Mouse (Mus musculus): ENCODE measurements at regions not wholly inside any gene's neighbourhood (a gene's known extent, or its start where the extent isn't known, plus 50 kb on each side); places are given as distances from the start of the nearest gene placed in this dataset.
"Not testable (repeated sequence)": the region's sequence is repeated elsewhere in the genome, so short reads cannot be mapped to it uniquely, and the experiment has no call there.

DNA sequence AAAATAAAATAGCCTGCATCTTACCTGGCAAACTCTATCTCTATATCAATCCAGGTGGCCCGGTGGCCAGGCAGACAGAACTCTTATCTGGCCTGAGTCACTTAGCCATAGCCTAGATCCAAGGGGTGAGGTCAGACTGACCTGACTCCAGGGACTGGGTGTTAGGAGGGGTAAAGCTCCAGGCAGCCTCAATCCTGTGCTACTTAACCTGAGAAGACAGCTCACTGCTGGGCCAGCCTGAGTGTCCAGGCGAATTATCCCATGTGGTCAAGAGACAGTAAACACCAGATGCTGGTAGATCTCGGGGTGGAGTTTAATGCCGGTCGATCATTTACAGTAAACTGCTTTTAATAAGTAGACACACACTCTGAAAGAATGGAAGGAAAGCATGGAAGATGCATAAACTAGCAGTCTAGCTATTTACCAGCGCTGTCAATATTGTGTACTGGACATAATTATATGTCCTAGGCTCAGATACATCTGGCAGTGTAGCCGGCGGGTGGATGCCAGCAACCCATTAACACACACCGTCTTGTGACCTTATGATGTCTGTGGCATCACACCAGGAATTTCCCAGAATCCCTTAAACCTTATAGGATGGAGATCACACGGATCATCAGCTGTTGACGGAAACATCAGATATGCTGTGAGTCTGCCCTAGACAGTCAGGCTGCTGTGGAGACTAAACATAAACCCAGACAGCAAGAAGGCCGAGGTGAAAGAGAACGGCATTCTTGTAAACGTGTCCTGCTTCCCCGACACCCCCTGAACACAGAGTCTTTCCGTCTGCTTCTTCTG, 153.9 kb upstream of the Ubl3 start:
- in situ Hi-C loops (cut with MboI): no loop called here

DNA sequence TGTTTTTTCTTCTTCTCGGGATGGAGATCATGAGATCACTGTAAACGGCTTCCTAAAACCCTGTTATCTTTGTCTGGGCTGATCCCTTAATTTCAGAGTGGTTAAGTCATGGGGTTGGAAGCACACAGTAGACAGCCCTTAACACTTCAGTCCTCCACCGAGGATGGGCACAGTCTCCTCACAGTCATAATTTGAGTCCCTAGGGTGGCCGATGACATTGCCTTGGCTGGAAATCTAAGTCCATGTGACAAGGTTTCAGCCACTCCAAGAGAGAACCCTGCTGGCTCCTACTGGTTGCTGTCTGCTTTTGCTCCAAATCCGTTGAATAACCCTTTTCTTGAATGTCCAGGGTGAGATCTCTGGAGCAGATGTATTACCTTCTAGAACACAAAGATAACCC, 152.2 kb upstream of the Ubl3 start:
- in situ Hi-C loops (cut with MboI): no loop called here

- in situ Hi-C loops (cut with MboI): no loop called here
These were observed 149.3 kb upstream of the Ubl3 start for GRCm38 (mm10) chr5:148701859-148702258.

DNA sequence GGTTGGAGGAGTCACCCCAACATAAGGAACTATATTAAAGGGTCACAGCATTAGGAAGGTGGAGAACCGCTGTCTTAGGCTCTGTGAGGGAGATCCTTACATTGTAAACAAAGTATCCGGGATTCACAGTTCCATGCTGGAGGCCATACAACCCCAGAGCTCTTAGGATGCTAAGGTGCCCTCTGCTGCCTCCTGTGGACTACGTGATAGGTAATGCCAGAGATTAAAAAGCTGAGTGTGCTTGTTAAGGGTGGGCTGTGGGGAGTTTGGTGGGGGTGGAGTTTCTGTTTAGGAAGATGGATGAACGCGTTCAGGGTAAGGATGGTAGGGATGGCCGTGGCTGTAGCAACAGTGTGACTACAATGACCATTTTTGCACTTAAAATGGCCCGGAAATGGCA, 148.4 kb upstream of the Ubl3 start:
- in situ Hi-C loops (cut with MboI): no loop called here

DNA sequence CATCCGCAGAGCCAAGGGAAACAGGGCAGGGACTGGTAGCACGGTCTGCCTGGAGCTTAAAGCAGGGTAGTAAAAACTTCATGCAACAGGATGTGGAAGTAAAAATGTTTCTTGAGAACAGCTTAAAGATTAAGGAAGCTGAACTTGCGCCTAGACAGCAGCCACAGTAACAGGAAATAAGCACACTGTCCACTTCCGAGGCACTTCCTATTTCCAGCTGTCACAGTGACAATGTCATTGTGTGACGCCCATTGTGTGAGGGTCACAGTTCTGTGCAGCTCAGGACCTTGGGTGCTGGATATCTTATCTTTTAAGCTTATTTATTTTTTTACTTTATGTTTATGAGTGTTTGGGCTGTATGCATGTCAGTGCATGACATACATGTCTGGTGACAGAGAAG, 147.7 kb upstream of the Ubl3 start:
- in situ Hi-C loops (cut with MboI): no loop called here

DNA sequence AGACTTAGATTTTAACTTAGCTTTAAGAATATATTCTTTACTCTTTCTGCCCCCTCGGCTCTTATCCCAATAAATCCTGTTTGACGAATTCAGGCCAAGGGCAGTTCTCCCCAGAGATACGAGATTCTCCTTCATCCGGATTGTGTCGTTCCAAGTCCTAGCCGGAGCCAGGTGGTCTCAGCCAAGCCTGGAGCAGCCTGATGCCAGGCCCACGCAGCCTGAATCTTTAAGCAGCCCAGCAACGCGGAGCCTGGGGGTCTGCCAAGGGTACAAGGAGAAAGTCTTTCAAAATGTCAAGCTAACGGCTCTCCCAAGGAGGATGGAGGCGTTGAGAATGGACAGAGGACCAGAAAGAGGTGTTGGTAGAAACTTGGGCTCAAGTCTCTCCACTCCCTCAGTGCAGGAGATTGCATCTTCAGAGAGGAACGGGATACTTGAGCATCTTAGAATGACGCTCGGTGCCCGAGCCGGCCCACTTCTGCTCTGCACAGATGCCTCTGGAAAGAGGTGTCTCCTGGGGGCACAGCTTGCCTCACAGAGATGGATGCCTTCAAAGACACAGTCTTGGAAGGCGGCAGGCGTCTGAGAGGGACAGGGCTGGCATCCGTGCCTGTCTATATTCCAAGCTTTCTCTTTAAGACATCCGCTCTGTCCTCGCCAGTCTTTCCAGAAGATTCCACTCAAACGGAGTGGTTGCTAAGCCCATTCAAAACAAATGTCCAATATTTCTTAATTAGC, 145.2 kb upstream of the Ubl3 start:
- in situ Hi-C loops (cut with MboI): no loop called here

DNA sequence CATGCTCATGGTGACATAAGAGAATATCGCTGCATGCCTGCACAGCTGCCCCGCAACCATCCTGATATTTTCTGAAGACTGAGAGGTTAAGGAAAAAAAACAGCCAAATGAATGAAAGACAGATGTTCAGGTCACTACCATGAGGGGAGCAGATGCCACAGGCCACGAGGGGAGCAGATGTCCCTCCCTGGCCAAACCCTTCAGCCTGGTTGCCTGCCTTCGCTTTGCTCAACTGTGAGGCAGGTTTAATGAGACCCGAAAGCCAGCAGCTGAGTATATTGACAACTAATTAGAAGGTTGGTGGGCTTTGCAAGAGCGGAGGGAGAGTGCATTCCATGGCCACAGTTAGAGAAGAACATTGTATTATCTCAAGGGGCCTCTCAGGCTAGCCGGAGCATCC, 141.8 kb upstream of the Ubl3 start:
- in situ Hi-C loops (cut with MboI): no loop called here

GRCm38 (mm10) chr5:148691486-148691885, 138.9 kb upstream of the Ubl3 start:
- in situ Hi-C loops (cut with MboI): no loop called here

GRCm38 (mm10) chr5:148690823-148691197, 138.2 kb upstream of the Ubl3 start:
- in situ Hi-C loops (cut with MboI): no loop called here

- in situ Hi-C loops (cut with MboI): no loop called here
These were observed 137.7 kb upstream of the Ubl3 start for GRCm38 (mm10) chr5:148690158-148690822.

- in situ Hi-C loops (cut with MboI): no loop called here
These were observed 136.7 kb upstream of the Ubl3 start for GRCm38 (mm10) chr5:148689297-148689696.

- in situ Hi-C loops (cut with MboI): no loop called here
These were observed 135.9 kb upstream of the Ubl3 start for GRCm38 (mm10) chr5:148688501-148688900.

DNA sequence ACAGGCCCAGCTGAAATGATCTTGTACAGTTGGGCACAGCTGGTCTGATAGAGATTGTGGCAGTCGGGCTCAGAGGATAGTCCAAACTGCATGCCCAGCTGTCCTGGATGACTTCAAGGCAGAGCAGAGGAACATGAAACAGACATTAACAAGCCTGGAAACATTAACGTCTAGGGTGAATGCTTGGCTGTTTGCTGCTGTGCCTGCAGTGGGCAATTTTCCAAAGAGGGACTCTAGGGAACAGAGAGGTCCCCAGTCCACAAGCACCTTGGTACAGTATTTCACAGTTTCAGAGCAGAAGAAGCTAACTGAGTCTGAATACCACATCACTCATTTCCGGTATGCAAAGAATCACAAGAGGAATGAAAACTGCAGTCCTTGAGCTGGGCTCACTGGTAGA, 135.2 kb upstream of the Ubl3 start:
- in situ Hi-C loops (cut with MboI): no loop called here

DNA sequence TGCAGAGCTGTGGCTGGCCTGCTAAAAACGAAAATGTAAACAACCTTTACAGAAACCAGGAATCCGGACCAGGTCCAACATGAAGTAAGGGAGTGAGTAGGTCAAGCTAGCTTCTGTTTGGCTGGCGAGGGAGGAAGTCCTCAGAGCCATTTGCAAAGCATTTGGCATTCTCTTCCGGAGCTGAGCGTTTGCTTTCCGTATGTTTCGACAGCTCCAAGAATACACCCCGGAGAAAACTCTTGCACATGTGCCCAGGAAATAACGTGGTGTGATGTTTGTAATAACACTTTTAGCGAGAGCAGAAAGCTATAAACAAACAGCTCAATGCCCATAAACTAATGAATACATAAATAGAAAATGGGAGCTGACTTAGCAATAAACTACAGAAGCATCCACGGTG, 131.6 kb upstream of the Ubl3 start:
- in situ Hi-C loops (cut with MboI): no loop called here

DNA sequence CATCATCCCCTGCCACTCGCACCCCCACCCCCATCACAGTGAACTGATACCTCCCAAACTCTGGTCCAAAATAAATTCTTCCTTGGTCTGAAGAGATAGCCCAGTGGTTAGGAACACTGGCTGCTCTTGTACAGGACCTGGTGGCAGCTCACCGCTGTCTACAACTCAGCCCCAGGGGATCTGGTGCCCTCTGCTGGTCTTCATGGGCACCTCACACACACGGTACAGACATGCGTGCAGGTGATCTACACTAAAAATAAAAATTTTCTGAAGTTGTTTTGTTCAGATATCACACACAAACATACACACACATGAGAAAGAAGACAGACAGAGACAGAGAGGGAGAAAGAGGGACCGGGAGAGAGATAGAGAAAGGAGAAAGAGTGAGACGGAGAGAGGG, 130.0 kb upstream of the Ubl3 start:
- in situ Hi-C loops (cut with MboI): no loop called here

DNA sequence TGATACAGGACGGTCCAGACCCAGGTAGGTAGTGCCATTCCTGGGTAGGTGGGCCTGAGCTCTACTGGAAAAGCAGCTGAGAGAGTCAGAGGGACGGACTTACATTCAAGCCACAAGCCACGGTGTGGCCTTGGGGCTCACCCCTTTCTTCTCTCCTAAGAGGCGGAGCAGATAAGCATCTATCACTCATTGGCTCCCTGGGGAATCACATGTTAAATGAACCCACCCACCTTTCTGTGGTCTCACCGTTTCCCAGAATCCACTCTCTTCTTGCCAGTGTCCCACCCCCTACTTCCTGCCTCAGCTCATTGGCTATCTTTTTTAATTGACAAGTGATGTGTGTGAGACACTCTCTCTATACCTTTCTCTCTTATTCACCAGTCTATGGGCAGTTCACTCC, 127.8 kb upstream of the Ubl3 start:
- in situ Hi-C loops (cut with MboI): no loop called here

GRCm38 (mm10) chr5:148679586-148679985, 127.0 kb upstream of the Ubl3 start:
- in situ Hi-C loops (cut with MboI): no loop called here

- in situ Hi-C loops (cut with MboI): not testable (repeated sequence)
These were observed 125.8 kb upstream of the Ubl3 start for GRCm38 (mm10) chr5:148678285-148678937.

DNA sequence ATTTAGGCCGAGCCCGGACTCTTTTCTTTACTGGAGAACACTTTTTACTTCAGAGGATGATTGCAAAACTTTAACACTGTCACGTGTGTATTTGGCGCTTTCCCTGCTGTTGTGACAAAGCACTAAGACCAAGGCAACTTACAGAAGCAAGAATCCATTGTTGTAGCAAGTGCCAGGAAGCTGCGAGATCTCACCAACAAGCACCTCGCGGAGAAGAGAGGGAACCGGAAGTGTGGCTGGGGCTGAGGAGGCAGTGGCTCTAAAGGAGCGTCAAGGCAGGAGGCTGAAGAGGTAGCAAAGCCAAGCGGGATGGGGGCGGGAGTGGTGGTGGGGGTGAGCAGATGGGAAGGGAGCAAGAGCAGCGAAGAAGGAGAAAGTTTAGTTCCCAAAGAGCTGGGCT, 121.7 kb upstream of the Ubl3 start:
- in situ Hi-C loops (cut with MboI): no loop called here

DNA sequence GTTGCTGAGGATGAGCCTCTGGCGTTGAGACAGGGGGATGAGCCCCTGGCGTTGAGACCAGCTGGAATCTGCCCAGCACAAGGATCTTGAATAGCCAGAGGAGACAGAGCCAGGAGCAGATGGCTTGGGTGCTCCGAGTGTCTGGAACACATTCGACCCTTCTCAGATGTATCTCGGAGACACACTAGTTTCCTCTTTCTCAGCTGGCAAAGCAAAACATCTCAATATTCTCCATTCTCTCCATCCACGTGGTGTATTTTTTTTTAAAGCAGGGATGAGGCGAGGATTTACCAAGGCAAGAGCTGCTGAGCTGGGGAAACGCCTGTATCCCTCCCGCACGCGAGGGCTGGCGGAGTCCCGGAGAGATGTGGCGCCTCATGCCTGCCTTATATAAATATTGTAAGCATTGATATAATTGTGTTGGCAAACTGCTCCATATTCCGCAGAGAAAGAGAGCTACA, 109.7 kb upstream of the Ubl3 start:
- in situ Hi-C loops (cut with MboI): no loop called here

DNA sequence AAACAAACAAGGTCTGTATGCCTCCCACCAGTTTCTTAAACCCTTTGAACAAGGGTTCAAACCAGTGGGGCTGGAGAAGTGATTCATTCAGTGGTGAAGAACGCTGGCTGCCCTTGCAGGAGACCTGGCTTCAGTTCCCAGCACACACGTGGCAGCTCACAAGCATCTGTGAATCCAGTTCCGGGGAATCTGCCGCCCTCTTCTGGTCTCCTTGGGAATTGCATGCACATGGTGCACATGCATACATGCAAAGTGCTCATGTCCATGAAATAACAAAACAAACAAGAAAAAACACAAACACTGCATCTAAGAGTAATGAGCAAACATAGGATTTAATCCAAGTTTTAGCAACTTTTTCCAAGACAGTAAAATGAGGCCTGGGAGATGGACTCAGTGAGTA, 108.5 kb upstream of the Ubl3 start:
- in situ Hi-C loops (cut with MboI): no loop called here

DNA sequence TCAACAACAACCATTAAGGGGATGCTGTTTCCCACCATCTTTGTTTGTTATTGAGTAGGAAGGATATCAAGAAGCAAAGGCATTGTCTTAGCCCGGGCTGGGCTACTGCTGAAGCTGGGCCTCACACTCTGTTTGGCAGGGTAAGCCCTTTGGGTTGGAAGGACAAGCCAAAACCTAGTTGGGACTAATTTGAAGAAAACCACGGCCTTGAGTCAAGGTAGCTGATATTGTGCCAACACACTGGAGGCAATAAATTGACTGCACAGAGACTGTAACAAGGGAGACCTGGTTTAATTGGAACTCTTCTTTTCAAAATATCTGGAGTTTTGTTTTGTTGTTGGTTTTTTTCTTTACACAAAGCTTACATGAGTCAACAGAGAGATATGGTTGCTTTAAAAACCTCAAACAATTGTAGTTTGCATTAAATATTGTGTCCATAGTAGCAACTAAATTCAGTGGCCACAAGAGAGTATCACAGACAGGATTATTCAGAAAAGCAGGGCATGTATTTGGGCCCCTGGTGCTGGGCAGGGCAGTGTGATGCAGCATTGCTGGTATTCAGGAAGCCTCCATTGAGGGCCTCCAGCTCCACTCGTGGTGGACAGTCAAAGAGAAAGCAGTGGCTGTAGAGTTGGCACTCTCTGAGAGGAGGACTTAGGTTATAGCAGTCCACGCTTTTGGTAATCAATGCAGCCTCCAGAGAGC, 105.5 kb upstream of the Ubl3 start:
- in situ Hi-C loops (cut with MboI): no loop called here
